Mouse (Mus musculus) hindbrain, postnatal 0 days (tissue): ENCODE measurements around the gene Dzank1. TPM values are rescaled to one million over a fixed set of nuclear protein-coding genes. Genes with fewer than 3 reads are reported as not detected.

Experiments used
- ATAC-seq: fragments of 200-750 bp; cut with Nextera tagmentation; 2 replicates; pipeline ENCODE4 v1.8.0; 2017; ENCODE audit warnings: mild to moderate bottlenecking, moderate TSS enrichment, moderate library complexity
- DNase-seq: peaks from one replicate; pipeline ENCODE4 v3.0.0-alpha.2; 2015; ENCODE audit warnings: low spot score
- H3K27ac ChIP-seq: fragments of 300-500 bp; sonication (generic); 2 replicates; pipeline ENCODE4 v1.5.1; 2014; ENCODE audit warnings: mild to moderate bottlenecking
- H3K27me3 ChIP-seq: fragments of 300-500 bp; sonication (generic); 2 replicates; pipeline ENCODE4 v1.6.1; 2014; ENCODE audit warnings: low read length, mixed read lengths; ENCODE audit not compliant: insufficient read depth
- H3K36me3 ChIP-seq: fragments of 300-500 bp; sonication (generic); 2 replicates; pipeline ENCODE4 v1.6.1; 2014; ENCODE audit warnings: low read length, mixed read lengths; ENCODE audit not compliant: insufficient read depth
- H3K4me1 ChIP-seq: fragments of 300-500 bp; sonication (generic); 2 replicates; pipeline ENCODE4 v1.6.1; 2014; ENCODE audit warnings: antibody characterized with exemption, low read length, mixed read lengths; ENCODE audit not compliant: insufficient read depth
- H3K4me2 ChIP-seq: fragments of 300-500 bp; sonication (generic); 2 replicates; pipeline ENCODE4 v1.6.1; 2014; ENCODE audit warnings: low read depth, mild to moderate bottlenecking, low read length, moderate library complexity, mixed read lengths
- H3K4me3 ChIP-seq: fragments of 300-500 bp; sonication (generic); 2 replicates; pipeline ENCODE4 v1.5.1; 2014; ENCODE audit warnings: low read length
- H3K9ac ChIP-seq: fragments of 300-500 bp; sonication (generic); replicated peaks from 2 replicates; pipeline ENCODE4 v1.6.1; 2014; ENCODE audit warnings: mild to moderate bottlenecking, low read length, moderate library complexity, mixed read lengths
- H3K9me3 ChIP-seq: fragments of 300-500 bp; sonication (generic); 2 replicates; pipeline ENCODE4 v1.6.1; 2016; ENCODE audit warnings: low read length, mixed read lengths
- CTCF ChIP-seq: IDR thresholded peaks from 2 replicates; pipeline ENCODE4 v1.5.1; 2016; ENCODE audit warnings: antibody characterized with exemption, control low read depth, low read depth
- WGBS: fragments of 180-500 bp; shearing (Covaris S2); extraction: QIAGEN DNeasy Blood & Tissue Kit; methylation state at CpG from one replicate; pipeline ENCODE4 v1.1.7; 2014; 5-methylcytosine and 5-hydroxymethylcytosine counted together
- polyA plus RNA-seq: library from polyadenylated mRNA; unstranded; fragments of >200 nt; fragmentation: Nextera tagmentation; extraction: Ambion mirVana; gene quantifications from 2 replicates; pipeline ENCODE4 v1.2.1, GENCODE M21; 2015
- total RNA-seq: library from RNA; depleted of rRNA; stranded (reverse); fragments of >200 nt; gene quantifications from 2 replicates; pipeline ENCODE4 v1.2.3, GENCODE M21; 2014; rRNA removed

The Dzank1 gene
- total and polyA plus RNA-seq, 2 experiments from 2014 or later: 22.7 to 29.1 TPM

GRCm38 (mm10) chr2:144425761-144426160 is 101.5 kb downstream of the Dzank1 start:
- H3K27me3 ChIP-seq: no peaks in the 10 kb centered on the region
- H3K9ac ChIP-seq: no peak overlapping the region
- no peak overlapping the region for H3K27ac ChIP-seq
- H3K4me2 ChIP-seq: no peak overlapping the region
- no peaks in the 10 kb centered on the region for H3K9me3 ChIP-seq
- H3K4me3 ChIP-seq: no peak overlapping the region
- no peak for TF ChIP-seq CTCF
- no peaks in the 10 kb centered on the region for H3K4me1 ChIP-seq
- no peaks in the 10 kb centered on the region for H3K36me3 ChIP-seq
- DNase-seq (no peak), ATAC-seq (no peak)
- WGBS: 43% methylated on average over 1 of the region's 1 CpGs

- no peak overlapping the region for H3K4me3 ChIP-seq
- no peak for DNase-seq
- no peak overlapping the region for H3K4me2 ChIP-seq
- no peak for ATAC-seq
- no peak overlapping the region for H3K27ac ChIP-seq
- no peaks in the 10 kb centered on the region for H3K4me1 ChIP-seq
- H3K27me3 ChIP-seq: no peaks in the 10 kb centered on the region
- no peaks in the 10 kb centered on the region for H3K36me3 ChIP-seq
- no peak overlapping the region for H3K9ac ChIP-seq
- TF ChIP-seq CTCF: no peak
- H3K9me3 ChIP-seq: no peaks in the 10 kb centered on the region
- WGBS: 73% methylated on average over 10 of the region's 10 CpGs
Measured at GRCm38 (mm10) chr2:144422094-144422675, 105.0 kb downstream of the Dzank1 start.

Other genes with a start within 250 kb of the Dzank1 start
- gene Ovol2, start 195.3 kb downstream of the Dzank1 start, total RNA-seq: not detected in 2 replicates
- 0.09 TPM in 1 of 2 replicates, not detected in the other for gene Ovol2, start 195.3 kb downstream of the Dzank1 start, polyA plus RNA-seq
- gene Kat14, start 158.4 kb downstream of the Dzank1 start, total RNA-seq: 22.7 and 23.5 TPM in 2 replicates
- gene Kat14, start 158.4 kb downstream of the Dzank1 start, polyA plus RNA-seq: 18.6 and 22.5 TPM in 2 replicates
- gene Pet117, start 158.4 kb downstream of the Dzank1 start, total RNA-seq: 2.4 TPM in 1 of 2 replicates, not detected in the other
- gene Pet117, start 158.4 kb downstream of the Dzank1 start, polyA plus RNA-seq: 2.8 and 3.1 TPM in 2 replicates
- 19.0 and 23.5 TPM in 2 replicates for gene Polr3f, start 304 bp upstream of the Dzank1 start, total RNA-seq
- gene Polr3f, start 304 bp upstream of the Dzank1 start, polyA plus RNA-seq: 24.9 and 25.7 TPM in 2 replicates
- 15.8 and 16.7 TPM in 2 replicates for gene Rbbp9, start 23.5 kb upstream of the Dzank1 start, total RNA-seq
- gene Rbbp9, start 23.5 kb upstream of the Dzank1 start, polyA plus RNA-seq: 35.2 and 38.2 TPM in 2 replicates
- 73.3 and 85.9 TPM in 2 replicates for gene Sec23b, start 28.8 kb upstream of the Dzank1 start, total RNA-seq
- 61.5 and 64.9 TPM in 2 replicates for gene Sec23b, start 28.8 kb upstream of the Dzank1 start, polyA plus RNA-seq
- gene Smim26, start 66.6 kb upstream of the Dzank1 start, total RNA-seq: 18.9 and 21.7 TPM in 2 replicates
- gene Smim26, start 66.6 kb upstream of the Dzank1 start, polyA plus RNA-seq: 72.7 and 75.9 TPM in 2 replicates
- gene Dtd1, start 72.5 kb upstream of the Dzank1 start, total RNA-seq: 63.4 and 68.5 TPM in 2 replicates
- 172 and 173 TPM in 2 replicates for gene Dtd1, start 72.5 kb upstream of the Dzank1 start, polyA plus RNA-seq